Mouse (Mus musculus) heart, postnatal 0 days (tissue): ENCODE results near the gene Tnip2.

Experiments used
- CTCF ChIP-seq: IDR thresholded peaks from 2 replicates; pipeline ENCODE4 v1.5.1; 2016; ENCODE audit warnings: antibody characterized with exemption, control low read depth, low read depth
- EP300 ChIP-seq: IDR thresholded peaks from 2 replicates; pipeline ENCODE4 v1.6.1; 2016; ENCODE audit warnings: antibody characterized with exemption, low read depth

- TF ChIP-seq CTCF (no peak), EP300 (no peak)
Measured at GRCm38 (mm10) chr5:34489418-34489787, 24.4 kb downstream of the Tnip2 start.
